Mouse (Mus musculus) heart, embryonic 16.5 days (tissue): ENCODE data around the gene Zfp74. TPM values are rescaled to one million over a fixed set of nuclear protein-coding genes. Genes with fewer than 3 reads are reported as not detected.

Experiments
- ATAC-seq: fragments of 200-750 bp; cut with Nextera tagmentation; replicated peaks from 2 replicates; pipeline ENCODE4 v1.8.0; 2017; ENCODE audit warnings: moderate number of reproducible peaks; ENCODE audit not compliant: insufficient read depth, low FRiP score; ENCODE audit errors: extremely low read depth
- H3K27ac ChIP-seq: fragments of 300-500 bp; sonication (generic); 2 replicates; pipeline ENCODE4 v1.5.1; 2014; ENCODE audit warnings: mild to moderate bottlenecking, low read length, control low read depth, moderate library complexity
- H3K27me3 ChIP-seq: fragments of 300-500 bp; sonication (generic); 2 replicates; pipeline ENCODE4 v1.6.1; 2014; ENCODE audit warnings: low read length, mixed read lengths; ENCODE audit not compliant: control insufficient read depth, insufficient read depth
- H3K36me3 ChIP-seq: fragments of 300-500 bp; sonication (generic); 2 replicates; pipeline ENCODE4 v1.6.1; 2014; ENCODE audit not compliant: control insufficient read depth, insufficient read depth
- H3K4me1 ChIP-seq: fragments of 300-500 bp; sonication (generic); 2 replicates; pipeline ENCODE4 v1.6.1; 2014; ENCODE audit warnings: low read length, mixed read lengths; ENCODE audit not compliant: control insufficient read depth, insufficient read depth
- H3K4me2 ChIP-seq: fragments of 300-500 bp; sonication (generic); 2 replicates; pipeline ENCODE4 v1.6.1; 2014; ENCODE audit warnings: low read depth, mild to moderate bottlenecking, control low read depth, low read length
- H3K4me3 ChIP-seq: fragments of 300-500 bp; sonication (generic); 2 replicates; pipeline ENCODE4 v1.5.1; 2014; ENCODE audit warnings: mild to moderate bottlenecking, control low read depth, low read length
- H3K9ac ChIP-seq: fragments of 300-500 bp; sonication (generic); 2 replicates; pipeline ENCODE4 v1.6.1; 2014; ENCODE audit warnings: low read length, control low read depth
- H3K9me3 ChIP-seq: fragments of 300-500 bp; sonication (generic); replicated peaks from 2 replicates; pipeline ENCODE4 v1.6.1; 2016; ENCODE audit warnings: low read length; ENCODE audit not compliant: control insufficient read depth
- WGBS: fragments of 180-500 bp; shearing (Covaris S2); extraction: QIAGEN DNeasy Blood & Tissue Kit; methylation state at CpG from one replicate; pipeline ENCODE4 v1.1.7; 2014; 5-methylcytosine and 5-hydroxymethylcytosine counted together
- polyA plus RNA-seq: library from polyadenylated mRNA; unstranded; fragments of >200 nt; fragmentation: Nextera tagmentation; extraction: Ambion mirVana; gene quantifications from 2 replicates; pipeline ENCODE4 v1.2.1, GENCODE M21; 2015

The Zfp74 gene
- polyA plus RNA-seq, 1 experiment from 2014 or later, result 8.3 TPM

GRCm38 (mm10) chr7:29959004-29959403 lies 5.1 kb upstream of the Zfp74 start:
- no peaks in the 10 kb centered on the region for H3K9me3 ChIP-seq
- H3K9ac ChIP-seq, result no peak overlapping the region
- H3K27me3 ChIP-seq, result no peaks in the 10 kb centered on the region
- H3K4me1 ChIP-seq, result peaks cover 4% of the 10 kb centered on the region
- no peak overlapping the region for H3K4me2 ChIP-seq
- H3K36me3 ChIP-seq, result no peaks in the 10 kb centered on the region
- H3K27ac ChIP-seq, result no peak overlapping the region
- 47% methylated on average over 3 of the region's 3 CpGs for WGBS
- ATAC-seq, result no peak
- no peak overlapping the region for H3K4me3 ChIP-seq

- Histone ChIP-seq H3K4me3 (no peak overlapping the region), H3K27me3 (no peaks in the 10 kb centered on the region), H3K4me1 (peaks cover 4% of the 10 kb centered on the region), H3K9ac (no peak overlapping the region), H3K27ac (no peak overlapping the region), H3K9me3 (no peaks in the 10 kb centered on the region), H3K36me3 (no peaks in the 10 kb centered on the region), H3K4me2 (no peak overlapping the region)
- no peak for ATAC-seq
- WGBS, result 76% methylated on average over 11 of the region's 11 CpGs
These were observed 4.3 kb upstream of the Zfp74 start for GRCm38 (mm10) chr7:29958125-29958724.

- Histone ChIP-seq H3K9me3 (no peaks in the 10 kb centered on the region), H3K27me3 (no peaks in the 10 kb centered on the region), H3K9ac (peak overlapping the region; percentile 39), H3K4me3 (peak overlapping the region; percentile 26), H3K36me3 (no peaks in the 10 kb centered on the region; the same call in 1 of the 2 replicates), H3K4me1 (peaks cover 8% of the 10 kb centered on the region), H3K4me2 (peak overlapping the region; percentile 46), H3K27ac (peak overlapping the region; percentile 22)
- WGBS, result 40% methylated on average over 9 of the region's 10 CpGs
- ATAC-seq, result no peak
These were observed 2.4 kb upstream of the Zfp74 start for GRCm38 (mm10) chr7:29956257-29956656.

GRCm38 (mm10) chr7:29954731-29955130 lies 842 bp upstream of the Zfp74 start:
- H3K9ac ChIP-seq, result peak overlapping the region; percentile 92
- H3K27me3 ChIP-seq, result no peaks in the 10 kb centered on the region
- WGBS, result 26% methylated on average over 4 of the region's 4 CpGs
- H3K9me3 ChIP-seq, result no peaks in the 10 kb centered on the region
- no peak for ATAC-seq
- no peaks in the 10 kb centered on the region; the same call in 1 of the 2 replicates for H3K36me3 ChIP-seq
- peak overlapping the region; percentile 70 for H3K4me3 ChIP-seq
- H3K4me1 ChIP-seq, result peaks cover 8% of the 10 kb centered on the region
- H3K4me2 ChIP-seq, result peak overlapping the region; percentile 81
- H3K27ac ChIP-seq, result no peak overlapping the region

- no peaks in the 10 kb centered on the region for H3K27me3 ChIP-seq
- H3K27ac ChIP-seq, result peak overlapping the region; percentile 95
- H3K9ac ChIP-seq, result peak overlapping the region; percentile 92
- H3K4me1 ChIP-seq, result peaks cover 8% of the 10 kb centered on the region
- 42% methylated on average over 10 of the region's 10 CpGs for WGBS
- H3K4me2 ChIP-seq, result peak overlapping the region; percentile 81
- H3K9me3 ChIP-seq, result no peaks in the 10 kb centered on the region
- no peak for ATAC-seq
- peak overlapping the region; percentile 70 for H3K4me3 ChIP-seq
- H3K36me3 ChIP-seq, result no peaks in the 10 kb centered on the region; the same call in 1 of the 2 replicates
These were observed 803 bp downstream of the Zfp74 start for GRCm38 (mm10) chr7:29953086-29953485.

- H3K9ac ChIP-seq, result no peak overlapping the region
These were observed 9.7 kb downstream of the Zfp74 start for GRCm38 (mm10) chr7:29944201-29944600.

GRCm38 (mm10) chr7:29943720-29944119 lies 10.2 kb downstream of the Zfp74 start:
- H3K4me3 ChIP-seq, result no peak overlapping the region
- H3K4me1 ChIP-seq, result peaks cover 6% of the 10 kb centered on the region; the same call in 1 of the 2 replicates
- no peak overlapping the region for H3K27ac ChIP-seq
- H3K4me2 ChIP-seq, result no peak overlapping the region
- 0 out of 2 replicates have a peak, but pooled peaks cover 4% of the 10 kb centered on the region for H3K36me3 ChIP-seq
- ATAC-seq, result no peak
- 76% methylated on average over 2 of the region's 2 CpGs for WGBS
- H3K27me3 ChIP-seq, result no peaks in the 10 kb centered on the region
- H3K9ac ChIP-seq, result no peak overlapping the region
- H3K9me3 ChIP-seq, result no peaks in the 10 kb centered on the region

More at GRCm38 (mm10) chr7:29944201-29944600, 9.7 kb downstream of the Zfp74 start:
- H3K4me3 ChIP-seq, result no peak overlapping the region
- H3K36me3 ChIP-seq, result 0 out of 2 replicates have a peak, but pooled peaks cover 4% of the 10 kb centered on the region
- H3K27me3 ChIP-seq, result no peaks in the 10 kb centered on the region
- no peaks in the 10 kb centered on the region for H3K9me3 ChIP-seq
- no peak for ATAC-seq
- no peak overlapping the region for H3K27ac ChIP-seq
- WGBS, result 85% methylated on average over 2 of the region's 2 CpGs
- peaks cover 6% of the 10 kb centered on the region; the same call in 1 of the 2 replicates for H3K4me1 ChIP-seq
- H3K4me2 ChIP-seq, result no peak overlapping the region

- 38% methylated on average over 2 of the region's 2 CpGs for WGBS
- H3K4me1 ChIP-seq, result peaks cover 6% of the 10 kb centered on the region; the same call in 1 of the 2 replicates
- no peak overlapping the region for H3K4me2 ChIP-seq
- no peak overlapping the region for H3K4me3 ChIP-seq
- no peak overlapping the region for H3K27ac ChIP-seq
- 0 out of 2 replicates have a peak, but pooled peaks cover 6% of the 10 kb centered on the region for H3K36me3 ChIP-seq
- no peaks in the 10 kb centered on the region for H3K27me3 ChIP-seq
- no peak overlapping the region for H3K9ac ChIP-seq
- H3K9me3 ChIP-seq, result no peaks in the 10 kb centered on the region
- ATAC-seq, result no peak
These were observed 11.1 kb downstream of the Zfp74 start for GRCm38 (mm10) chr7:29942740-29943139.

GRCm38 (mm10) chr7:29941027-29941426 lies 12.9 kb downstream of the Zfp74 start:
- Histone ChIP-seq H3K9ac (no peak overlapping the region; the same call in 1 of the 2 replicates), H3K4me2 (no peak overlapping the region), H3K4me3 (no peak overlapping the region), H3K36me3 (peaks cover 15% of the 10 kb centered on the region), H3K27ac (0 out of 2 replicates have a peak overlapping the region, but pooled peaks have one; percentile 10), H3K9me3 (no peaks in the 10 kb centered on the region), H3K27me3 (no peaks in the 10 kb centered on the region), H3K4me1 (peaks cover 6% of the 10 kb centered on the region; the same call in 1 of the 2 replicates)
- WGBS, result 49% methylated on average over 11 of the region's 11 CpGs
- ATAC-seq, result peak; percentile 52; the same call in 1 of the 2 replicates
